Mouse (Mus musculus): ENCODE data around the gene Trim29.

The Trim29 gene

GRCm38 (mm10) chr9:43313805-43314204 lies 3.2 kb downstream of the Trim29 start:
- DNase-seq (ENCODE audit: low spot score in 2 of 2), result no peak

GRCm38 (mm10) chr9:43315320-43315950 lies 4.8 kb downstream of the Trim29 start:
- no peak for DNase-seq (ENCODE audit: low spot score in 2 of 2)

- no peak for DNase-seq (ENCODE audit: low spot score in 2 of 2)
Measured at GRCm38 (mm10) chr9:43316466-43316865, 5.8 kb downstream of the Trim29 start.

GRCm38 (mm10) chr9:43318661-43319060 lies 8.0 kb downstream of the Trim29 start:
- no peak for DNase-seq (ENCODE audit: low spot score in 2 of 2)

- no peak for DNase-seq (ENCODE audit: low spot score in 2 of 2)
Measured at GRCm38 (mm10) chr9:43321951-43322350, 11.3 kb downstream of the Trim29 start.

GRCm38 (mm10) chr9:43322666-43323065 lies 12.0 kb downstream of the Trim29 start:
- no peak for DNase-seq (ENCODE audit: low spot score in 2 of 2)

- no peak for DNase-seq (ENCODE audit: low spot score in 2 of 2)
Measured at GRCm38 (mm10) chr9:43325486-43325885, 14.8 kb downstream of the Trim29 start.

- no peak for DNase-seq (ENCODE audit: low spot score in 2 of 2)
Measured at GRCm38 (mm10) chr9:43326015-43326631, 15.5 kb downstream of the Trim29 start.

GRCm38 (mm10) chr9:43327182-43328129 lies 16.8 kb downstream of the Trim29 start:
- no peak for DNase-seq (ENCODE audit: low spot score in 2 of 2)

- peak in 1 of 2 experiments; percentile 36 for DNase-seq (ENCODE audit: low spot score in 2 of 2)
Measured at GRCm38 (mm10) chr9:43330426-43330825, 19.8 kb downstream of the Trim29 start.

- peak; percentile 52 to 58 for DNase-seq (ENCODE audit: low spot score in 2 of 2)
Measured at GRCm38 (mm10) chr9:43331476-43332471, 21.1 kb downstream of the Trim29 start.

GRCm38 (mm10) chr9:43334476-43334875 lies 23.8 kb downstream of the Trim29 start:
- DNase-seq (ENCODE audit: low spot score in 2 of 2), result no peak

GRCm38 (mm10) chr9:43337636-43338035 lies 27.0 kb downstream of the Trim29 start:
- no peak for DNase-seq (ENCODE audit: low spot score in 2 of 2)

- no peak for DNase-seq (ENCODE audit: low spot score in 2 of 2)
Measured at GRCm38 (mm10) chr9:43338067-43338466, 27.4 kb downstream of the Trim29 start.

- DNase-seq (ENCODE audit: low spot score in 2 of 2), result peak; percentile 42 to 79
Measured at GRCm38 (mm10) chr9:43339614-43340020, 29.0 kb downstream of the Trim29 start.

- no peak for DNase-seq (ENCODE audit: low spot score in 2 of 2)
Measured at GRCm38 (mm10) chr9:43350089-43350488, 39.4 kb downstream of the Trim29 start.

GRCm38 (mm10) chr9:43351015-43351414 lies 40.4 kb downstream of the Trim29 start:
- DNase-seq (ENCODE audit: low spot score in 2 of 2), result no peak

- no peak for DNase-seq (ENCODE audit: low spot score in 2 of 2)
Measured at GRCm38 (mm10) chr9:43357011-43357410, 46.4 kb downstream of the Trim29 start.

- DNase-seq (ENCODE audit: low spot score in 2 of 2), result no peak
Measured at GRCm38 (mm10) chr9:43358591-43359323, 48.1 kb downstream of the Trim29 start.

GRCm38 (mm10) chr9:43368781-43369180 lies 58.1 kb downstream of the Trim29 start:
- DNase-seq (ENCODE audit: low spot score in 2 of 2), result no peak

Data from frontal cortex, postnatal 10 days (tissue).